Mouse (Mus musculus) cerebellum, adult 2 months (tissue): ENCODE results near the gene Gipc3.

Source experiments
- CTCF ChIP-seq: fragments of 200-500 bp; IDR thresholded peaks from 2 replicates; pipeline ENCODE4 v1.5.1; 2011; ENCODE audit warnings: low read depth, mild to moderate bottlenecking, control low read depth, low read length, moderate library complexity, borderline replicate concordance; ENCODE audit not compliant: insufficient read depth
- POLR2A ChIP-seq: fragments of 200-500 bp; IDR thresholded peaks from 2 replicates; pipeline ENCODE4 v1.6.1; 2011; ENCODE audit warnings: low read length, control low read depth, borderline replicate concordance; ENCODE audit not compliant: insufficient read depth

GRCm38 (mm10) chr10:81334324-81334723 lies 8.7 kb downstream of the Gipc3 start:
- TF ChIP-seq CTCF: no peak
- no peak for TF ChIP-seq POLR2A
